Mouse (Mus musculus) heart, adult 2 months (tissue): ENCODE results near the gene Sox12.

ENCODE experiments used
- CTCF ChIP-seq: fragments of 200-600 bp; IDR thresholded peaks from 2 replicates; pipeline ENCODE4 v1.8.1; 2022; ENCODE audit warnings: antibody characterized with exemption, mild to moderate bottlenecking, moderate library complexity
- POLR2A ChIP-seq: fragments of 200-500 bp; IDR thresholded peaks from 2 replicates; pipeline ENCODE4 v1.6.1; 2011; ENCODE audit warnings: mild to moderate bottlenecking, low read depth, low read length, control low read depth; ENCODE audit not compliant: insufficient read depth

DNA sequence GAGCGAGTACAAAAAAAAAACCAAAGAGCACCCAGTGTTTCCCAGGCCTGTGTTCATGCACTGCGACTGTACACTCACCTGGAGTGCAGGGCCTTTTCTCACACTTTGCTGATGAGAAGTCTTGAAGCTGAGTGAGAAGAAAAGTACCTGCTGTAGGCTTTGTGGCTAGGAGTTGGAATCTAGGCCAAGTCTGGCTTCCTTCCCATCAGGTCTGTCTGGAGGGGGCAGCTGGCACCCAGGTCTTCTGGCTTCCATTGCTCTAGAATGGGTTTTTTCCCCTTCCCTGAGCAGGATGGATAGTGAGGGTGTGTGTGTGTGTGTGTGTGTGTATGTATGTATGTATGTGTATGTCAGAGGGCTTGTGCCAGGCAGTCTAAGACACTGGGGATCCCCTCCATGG, 42.0 kb upstream of the Sox12 start:
- TF ChIP-seq CTCF (no peak), POLR2A (no peak)
